Mouse (Mus musculus) liver, adult 2 months (tissue): Measurements from ENCODE around the gene Tmem132b. TPM values are rescaled to one million over a fixed set of nuclear protein-coding genes. Genes with fewer than 3 reads are reported as not detected.

Source experiments
- DNase-seq: peaks from one replicate; pipeline ENCODE4 v3.0.0-alpha.2; 2011; ENCODE audit warnings: low read depth, low spot score; ENCODE audit errors: extremely low read depth
- H3K27ac ChIP-seq: fragments of 200-500 bp; replicated peaks from 2 replicates; pipeline ENCODE4 v1.5.1; 2012; ENCODE audit warnings: low read depth, mild to moderate bottlenecking, control low read depth, inconsistent platforms, low read length; ENCODE audit not compliant: insufficient read depth
- H3K27me3 ChIP-seq: fragments of 200-500 bp; 2 replicates; pipeline ENCODE4 v1.6.1; 2012; ENCODE audit warnings: mild to moderate bottlenecking, moderate library complexity, low read length, inconsistent platforms; ENCODE audit not compliant: control insufficient read depth, insufficient read depth
- H3K36me3 ChIP-seq: fragments of 200-500 bp; 2 replicates; pipeline ENCODE4 v1.6.1; 2012; ENCODE audit warnings: low read length, inconsistent platforms; ENCODE audit not compliant: control insufficient read depth, insufficient read depth
- H3K4me1 ChIP-seq: fragments of 200-500 bp; 2 replicates; pipeline ENCODE4 v1.6.1; 2011; ENCODE audit warnings: low read length; ENCODE audit not compliant: control insufficient read depth, insufficient read depth
- H3K4me3 ChIP-seq: fragments of 200-500 bp; 2 replicates; pipeline ENCODE4 v1.5.1; 2011; ENCODE audit warnings: low read depth, mild to moderate bottlenecking, control low read depth, low read length, moderate library complexity; ENCODE audit not compliant: insufficient read depth
- H3K79me2 ChIP-seq: fragments of 200-500 bp; 2 replicates; pipeline ENCODE4 v1.6.1; 2012; ENCODE audit warnings: inconsistent platforms, mild to moderate bottlenecking, low read length, moderate library complexity; ENCODE audit not compliant: control insufficient read depth, insufficient read depth
- H3K9ac ChIP-seq: fragments of 200-500 bp; 2 replicates; pipeline ENCODE4 v1.6.1; 2012; ENCODE audit warnings: low read depth, mild to moderate bottlenecking, control low read depth, inconsistent platforms, low read length
- CTCF ChIP-seq: fragments of 200-500 bp; IDR thresholded peaks from 2 replicates; pipeline ENCODE4 v1.5.1; 2011; ENCODE audit warnings: low read depth, low read length, control low read depth
- POLR2A ChIP-seq: fragments of 200-500 bp; IDR thresholded peaks from 2 replicates; pipeline ENCODE4 v1.6.1; 2011; ENCODE audit warnings: low read length, control low read depth; ENCODE audit not compliant: insufficient read depth; ENCODE audit errors: extremely low read depth
- WGBS: fragments of 180-500 bp; shearing (Covaris S2); methylation state at CpG from one replicate; pipeline ENCODE4 v1.1.7; 2018; 5-methylcytosine and 5-hydroxymethylcytosine counted together
- polyA plus RNA-seq: library from polyadenylated mRNA; depleted of rRNA; stranded (reverse); fragments of >200 nt; gene quantifications from 2 replicates; pipeline ENCODE4 v1.2.3, GENCODE M21; 2012
- total RNA-seq: library from RNA; depleted of rRNA; stranded (reverse); fragments of >200 nt; gene quantifications from 2 replicates; pipeline ENCODE4 v1.2.3, GENCODE M21; 2014

Gene Tmem132b
- total and polyA plus RNA-seq, 2 experiments, result not detected

- TF ChIP-seq POLR2A, result no peak
- no peak for TF ChIP-seq CTCF
- Histone ChIP-seq H3K79me2 (no peaks in the 10 kb centered on the region), H3K4me3 (no peak overlapping the region), H3K4me1 (no peaks in the 10 kb centered on the region), H3K9ac (no peak overlapping the region), H3K27me3 (no peaks in the 10 kb centered on the region), H3K36me3 (no peaks in the 10 kb centered on the region), H3K27ac (no peak overlapping the region)
- 68% methylated on average over 10 of the region's 10 CpGs for WGBS
- DNase-seq, result no peak
These were observed 161.0 kb downstream of the Tmem132b start for GRCm38 (mm10) chr5:125692538-125692937.

- WGBS, result 62% methylated on average over 3 of the region's 3 CpGs
- TF ChIP-seq POLR2A (no peak), CTCF (no peak)
- no peaks in the 10 kb centered on the region for H3K36me3 ChIP-seq
- no peak overlapping the region for H3K4me3 ChIP-seq
- H3K79me2 ChIP-seq, result no peaks in the 10 kb centered on the region
- no peaks in the 10 kb centered on the region for H3K4me1 ChIP-seq
- H3K27me3 ChIP-seq, result no peaks in the 10 kb centered on the region
- H3K27ac ChIP-seq, result no peak overlapping the region
- H3K9ac ChIP-seq, result no peak overlapping the region
- no peak for DNase-seq
These were observed 167.8 kb downstream of the Tmem132b start for GRCm38 (mm10) chr5:125699395-125699794.

- 90% methylated on average over 5 of the region's 5 CpGs for WGBS
- Histone ChIP-seq H3K9ac (no peak overlapping the region), H3K79me2 (no peaks in the 10 kb centered on the region), H3K4me3 (no peak overlapping the region), H3K4me1 (no peaks in the 10 kb centered on the region), H3K27me3 (no peaks in the 10 kb centered on the region), H3K36me3 (no peaks in the 10 kb centered on the region), H3K27ac (no peak overlapping the region)
- no peak for DNase-seq
- TF ChIP-seq CTCF (no peak), POLR2A (no peak)
These were observed 168.7 kb downstream of the Tmem132b start for GRCm38 (mm10) chr5:125700234-125700633.

- H3K9ac ChIP-seq, result no peak overlapping the region
- H3K4me3 ChIP-seq, result no peak overlapping the region
- no peaks in the 10 kb centered on the region for H3K36me3 ChIP-seq
- 74% methylated on average over 8 of the region's 8 CpGs for WGBS
- no peak overlapping the region for H3K27ac ChIP-seq
- no peaks in the 10 kb centered on the region for H3K27me3 ChIP-seq
- TF ChIP-seq CTCF (no peak), POLR2A (no peak)
- H3K4me1 ChIP-seq, result no peaks in the 10 kb centered on the region
- no peaks in the 10 kb centered on the region for H3K79me2 ChIP-seq
- no peak for DNase-seq
These were observed 173.8 kb downstream of the Tmem132b start for GRCm38 (mm10) chr5:125705379-125705778.

DNA sequence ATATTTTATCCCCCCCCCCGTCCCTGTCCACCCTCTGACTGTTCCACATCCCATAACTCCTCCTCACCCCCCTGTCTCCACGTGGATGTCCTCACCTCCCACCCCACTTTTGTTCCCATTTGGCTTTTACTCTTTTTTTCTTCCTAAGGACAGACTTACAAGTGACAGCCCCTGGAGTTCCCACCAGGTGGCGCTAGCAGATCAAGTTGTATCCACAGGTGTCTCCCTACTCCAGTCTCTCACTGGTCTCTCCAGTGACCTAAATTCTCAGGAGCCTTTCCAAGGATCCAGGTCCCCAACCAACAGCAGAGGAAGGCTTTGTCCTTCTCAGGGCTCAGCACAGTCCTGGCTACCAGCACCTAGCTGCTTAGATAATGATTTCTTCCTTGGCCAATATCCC is 177.6 kb downstream of the Tmem132b start:
- peak; percentile 30 for DNase-seq
- 4% methylated on average over 3 of the region's 3 CpGs for WGBS
- no peak overlapping the region for H3K27ac ChIP-seq

GRCm38 (mm10) chr5:125726815-125727214 is 195.2 kb downstream of the Tmem132b start:
- Histone ChIP-seq H3K27me3 (no peaks in the 10 kb centered on the region), H3K27ac (no peak overlapping the region), H3K4me1 (no peaks in the 10 kb centered on the region), H3K79me2 (no peaks in the 10 kb centered on the region), H3K4me3 (no peak overlapping the region), H3K36me3 (no peaks in the 10 kb centered on the region), H3K9ac (no peak overlapping the region)
- no peak for DNase-seq
- WGBS, result 82% methylated on average over 7 of the region's 7 CpGs
- TF ChIP-seq CTCF (no peak), POLR2A (no peak)

More for the DNA sequence above, 177.6 kb downstream of the Tmem132b start:
- Histone ChIP-seq H3K9ac (no peak overlapping the region), H3K36me3 (no peaks in the 10 kb centered on the region), H3K79me2 (no peaks in the 10 kb centered on the region), H3K4me1 (no peaks in the 10 kb centered on the region), H3K27me3 (no peaks in the 10 kb centered on the region), H3K4me3 (no peak overlapping the region)
- peak; percentile 46; the same call in 1 of the 2 replicates for TF ChIP-seq CTCF
- TF ChIP-seq POLR2A, result no peak
